Mouse (Mus musculus) lung, adult 2 months (tissue): ENCODE data around the gene Hsf2. TPM values are rescaled to one million over a fixed set of nuclear protein-coding genes. Genes with fewer than 3 reads are reported as not detected.
"Not testable (repeated sequence)": the region's sequence is repeated elsewhere in the genome, so short reads cannot be mapped to it uniquely, and the experiment has no call there.

Source experiments
- DNase-seq: peaks from one replicate; pipeline ENCODE4 v3.0.0; 2022
- H3K4me1 ChIP-seq: fragments of 200-500 bp; 2 replicates; pipeline ENCODE4 v1.6.1; 2011; ENCODE audit warnings: low read length; ENCODE audit not compliant: control insufficient read depth, insufficient read depth
- H3K4me3 ChIP-seq: fragments of 200-500 bp; replicated peaks from 2 replicates; pipeline ENCODE3; 2011; ENCODE audit warnings: low read depth, mild to moderate bottlenecking, control low read depth, low read length; ENCODE audit errors: extremely low read depth
- CTCF ChIP-seq: fragments of 200-500 bp; IDR thresholded peaks from 2 replicates; pipeline ENCODE4 v1.5.1; 2011; ENCODE audit warnings: mild to moderate bottlenecking, low read length, control low read depth; ENCODE audit not compliant: insufficient read depth
- POLR2A ChIP-seq: fragments of 200-500 bp; IDR thresholded peaks from 2 replicates; pipeline ENCODE4 v1.6.1; 2011; ENCODE audit warnings: low read depth, mild to moderate bottlenecking, control low read depth, low read length, borderline replicate concordance; ENCODE audit errors: extremely low read depth
- WGBS: fragments of 180-500 bp; shearing (Covaris S2); methylation state at CpG from one replicate; pipeline ENCODE4 v1.1.7; 2018; 5-methylcytosine and 5-hydroxymethylcytosine counted together
- polyA plus RNA-seq: library from polyadenylated mRNA; depleted of rRNA; stranded (reverse); fragments of >200 nt; gene quantifications from 2 replicates; pipeline ENCODE4 v1.2.3, GENCODE M21; 2012; rRNA removed

The Hsf2 gene
- polyA plus RNA-seq, 1 experiment = 4.7 TPM

DNA sequence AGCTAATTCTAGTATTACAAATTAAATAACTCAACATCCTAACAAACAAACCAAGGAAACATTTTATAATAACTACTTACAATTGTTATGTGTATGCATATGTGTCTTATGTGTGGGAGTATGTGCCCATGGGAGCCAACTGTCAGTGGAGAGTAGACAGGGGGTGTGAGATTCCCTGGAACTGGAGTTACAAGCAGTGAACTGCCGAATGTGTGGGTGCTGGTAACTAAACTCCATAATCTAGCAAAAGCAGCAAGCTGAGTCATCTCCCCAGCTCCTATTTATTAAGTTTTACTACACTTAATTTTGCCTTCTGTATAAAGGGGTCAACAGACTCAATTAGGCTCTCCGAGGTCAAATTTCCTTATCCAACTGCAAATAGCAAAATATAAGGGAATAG, 44.9 kb downstream of the Hsf2 start:
- DNase-seq = no peak
- TF ChIP-seq CTCF (no peak), POLR2A (no peak)
- Histone ChIP-seq H3K4me3 (peak overlapping the region; percentile 88), H3K4me1 (peaks cover 10% of the 10 kb centered on the region)
- 49% methylated on average over 2 of the region's 2 CpGs for WGBS

DNA sequence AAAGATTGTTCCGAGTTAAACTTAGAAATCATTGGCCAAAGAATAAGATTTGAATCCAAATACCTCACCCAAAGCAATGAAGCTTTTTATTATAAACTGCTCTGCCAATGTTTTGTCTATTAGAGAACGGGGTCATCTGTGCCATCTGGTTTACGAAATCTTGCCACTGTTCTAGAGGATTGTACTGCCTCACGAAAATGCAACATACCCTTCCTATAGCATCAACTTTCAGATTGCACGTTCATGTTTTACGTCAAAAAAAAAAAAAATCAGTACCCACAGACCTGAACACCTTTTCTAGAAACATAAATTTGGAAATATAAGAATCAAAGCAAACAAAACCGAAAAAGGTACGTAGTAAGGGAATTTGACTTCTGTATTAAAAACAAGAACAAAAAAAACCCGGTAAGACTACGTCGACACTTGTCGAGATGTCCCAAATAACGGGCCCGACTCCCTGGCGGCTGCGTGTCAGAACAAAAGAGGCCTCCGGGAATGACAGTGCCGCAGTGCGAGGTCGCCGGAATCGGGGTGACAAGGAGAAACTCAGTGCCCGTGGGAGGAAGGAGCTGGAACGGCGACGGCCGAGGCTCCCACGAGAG, 45.5 kb downstream of the Hsf2 start:
- DNase-seq = no peak
- WGBS = 2% methylated on average over 28 of the region's 28 CpGs
- Histone ChIP-seq H3K4me3 (peak overlapping the region; percentile 88), H3K4me1 (peaks cover 10% of the 10 kb centered on the region)
- no peak for TF ChIP-seq CTCF
- TF ChIP-seq POLR2A = no peak

DNA sequence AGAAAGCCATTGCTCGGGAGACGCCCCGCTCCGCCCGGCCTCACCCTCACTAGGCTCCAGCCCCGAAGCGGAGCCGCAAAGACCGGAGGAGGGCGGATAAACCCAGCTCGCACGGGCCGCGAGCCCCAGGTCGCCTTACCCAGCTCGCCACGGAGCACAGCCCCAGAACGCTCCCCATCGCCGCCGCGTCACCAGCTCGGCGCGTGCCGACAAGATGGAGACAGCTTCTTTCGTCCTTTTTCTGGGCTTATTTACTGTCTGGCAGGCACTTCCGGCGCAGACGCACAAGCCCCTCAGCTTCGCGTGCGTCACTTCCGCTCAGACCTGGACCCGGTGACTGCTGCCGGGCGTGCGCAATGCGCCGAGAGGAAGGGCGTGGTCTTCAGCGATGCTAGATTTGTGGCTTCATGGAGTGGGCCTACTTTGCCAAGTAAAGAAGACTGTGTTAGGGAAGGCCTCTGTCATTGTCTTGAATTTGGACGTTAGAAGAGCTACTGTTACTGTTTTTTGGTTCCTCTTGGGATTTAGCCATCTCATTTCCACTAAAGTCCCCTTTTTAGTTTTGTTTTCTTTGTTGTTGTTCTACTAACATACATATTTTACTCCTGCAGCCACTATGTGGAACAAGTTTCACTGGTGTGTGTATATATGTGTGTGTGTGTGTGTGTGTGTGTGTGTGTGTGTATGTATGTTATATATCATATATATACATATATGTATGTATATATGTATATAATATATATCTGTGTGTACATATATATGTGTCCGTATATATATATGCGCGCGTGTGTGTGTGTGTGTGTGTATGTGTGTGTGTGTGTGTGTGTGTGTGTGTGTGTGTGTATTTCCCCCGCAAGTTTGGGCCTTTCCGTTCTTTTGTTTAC, 46.3 kb downstream of the Hsf2 start, which contains the start of gene Serinc1:
Serinc1 (minus strand) TSS at position 313 of the 884 bp plus-strand sequence.
- Histone ChIP-seq H3K4me1 (peaks cover 10% of the 10 kb centered on the region), H3K4me3 (peak within 1 kb of the TSS; percentile 88)
- DNase-seq = peak; percentile 92
- WGBS = 11% methylated on average over 49 of the region's 49 CpGs
- TF ChIP-seq POLR2A (peak; percentile 96; the same call in 1 of the 2 replicates), CTCF (no peak)

DNA sequence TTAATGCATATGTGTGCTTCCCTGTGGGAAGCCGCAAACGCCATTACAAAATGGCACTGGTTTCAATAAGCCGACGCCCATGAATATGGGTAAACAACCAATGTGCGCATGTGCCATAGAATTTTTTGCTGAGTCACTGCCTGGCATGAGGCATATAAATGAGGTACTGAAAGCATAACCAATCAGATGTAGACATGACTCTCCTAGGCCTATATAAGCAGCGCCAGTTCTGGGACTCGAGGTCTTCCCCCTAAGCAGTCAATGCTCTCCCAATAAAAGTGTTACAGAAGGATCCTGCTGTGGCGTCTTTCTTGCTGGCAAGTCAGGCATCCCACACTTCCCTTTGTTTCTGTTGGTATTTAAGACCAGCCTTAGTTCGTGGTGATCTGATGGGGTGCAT, 57.7 kb downstream of the Hsf2 start:
- H3K4me3 ChIP-seq, DNase-seq, H3K4me1 ChIP-seq: not testable (repeated sequence)
- 85% methylated on average over 9 of the region's 9 CpGs for WGBS

DNA sequence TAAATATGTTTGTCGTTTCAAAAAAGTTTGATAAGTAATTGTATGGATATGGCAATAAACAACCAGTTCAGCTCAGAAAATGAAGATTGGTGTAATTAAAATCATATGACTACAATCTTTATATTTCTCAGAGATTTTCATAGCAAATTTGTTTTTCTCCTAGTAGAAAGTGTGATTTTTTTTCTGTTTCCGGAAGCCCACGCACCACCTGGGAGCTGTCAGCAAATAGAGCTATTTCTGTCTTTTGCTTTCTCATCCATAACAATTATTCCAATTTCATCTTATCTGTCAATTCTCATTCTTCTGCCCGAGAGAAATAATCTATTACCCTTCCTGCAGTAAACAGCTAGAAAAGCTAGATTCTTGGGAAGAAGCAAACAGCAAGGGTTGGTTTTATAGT, 63.4 kb downstream of the Hsf2 start:
- Histone ChIP-seq H3K4me1 (no peaks in the 10 kb centered on the region), H3K4me3 (no peak overlapping the region)
- DNase-seq = no peak
- TF ChIP-seq CTCF = no peak
- no peak for TF ChIP-seq POLR2A
- 80% methylated on average over 4 of the region's 4 CpGs for WGBS

DNA sequence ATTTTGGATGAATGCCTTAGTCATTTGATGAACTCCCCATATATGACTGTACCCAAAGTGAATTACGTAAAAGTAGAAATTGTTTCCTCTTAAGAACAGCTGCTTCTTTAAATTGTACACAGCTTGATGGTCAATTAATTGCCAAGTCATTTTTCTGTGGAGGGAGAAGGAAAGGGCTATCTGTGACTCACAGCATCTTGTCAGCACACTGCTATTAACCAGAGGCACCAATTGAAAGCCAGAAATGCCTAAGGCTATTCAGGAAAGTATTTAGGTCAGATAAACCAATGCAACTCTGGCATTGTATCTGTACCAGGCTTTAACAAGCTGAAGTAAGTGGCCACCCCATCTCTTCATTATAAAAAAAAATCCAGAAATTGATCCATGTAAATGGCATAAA, 67.5 kb downstream of the Hsf2 start:
- no peak for DNase-seq
- TF ChIP-seq POLR2A = no peak
- TF ChIP-seq CTCF = no peak
- Histone ChIP-seq H3K4me3 (no peak overlapping the region), H3K4me1 (no peaks in the 10 kb centered on the region)
- 78% methylated on average over 1 of the region's 1 CpGs for WGBS

DNA sequence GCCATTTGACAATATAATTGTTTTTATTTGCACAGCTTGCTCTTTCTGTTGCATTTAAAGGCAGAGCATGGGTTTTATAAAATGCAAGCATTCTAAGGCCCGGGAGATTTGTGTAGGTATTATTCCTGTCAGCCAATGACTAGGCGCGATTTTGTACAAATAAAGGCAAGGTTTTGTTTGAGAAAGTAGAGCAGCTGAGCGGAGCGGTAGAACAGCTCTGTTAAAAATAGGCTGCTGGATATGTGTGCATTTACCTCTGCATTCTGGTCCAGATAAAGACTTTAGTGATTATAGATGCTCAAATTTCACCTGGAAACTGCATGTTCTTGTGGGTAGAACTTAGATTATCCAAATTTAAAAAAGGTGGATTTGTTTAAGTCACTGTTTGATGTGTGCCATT, 71.4 kb downstream of the Hsf2 start:
- H3K4me3 ChIP-seq = no peak overlapping the region
- TF ChIP-seq CTCF (no peak), POLR2A (no peak)

More for the DNA sequence above, 71.4 kb downstream of the Hsf2 start:
- WGBS = 65% methylated on average over 5 of the region's 5 CpGs
- H3K4me1 ChIP-seq = no peaks in the 10 kb centered on the region
- no peak for DNase-seq

Other genes starting within 250 kb of the Hsf2 start
- 58.1 and 75.5 TPM in 2 replicates for gene Serinc1, start 46.1 kb downstream of the Hsf2 start, polyA plus RNA-seq
- 2.1 TPM in 2 replicates for gene Pkib, start 145.6 kb downstream of the Hsf2 start, polyA plus RNA-seq